Mouse (Mus musculus) liver, embryonic 12.5 days (tissue): ENCODE data around the gene Tmpo. TPM values are rescaled to one million over a fixed set of nuclear protein-coding genes. Genes with fewer than 3 reads are reported as not detected.

Source experiments
- ATAC-seq: fragments of 200-750 bp; cut with Nextera tagmentation; 2 replicates; pipeline ENCODE4 v1.8.0; 2017; ENCODE audit warnings: moderate number of reproducible peaks, mild to moderate bottlenecking, moderate library complexity
- H3K27ac ChIP-seq: fragments of 300-500 bp; sonication (generic); 2 replicates; pipeline ENCODE4 v1.5.1; 2016; ENCODE audit warnings: mild to moderate bottlenecking
- H3K27me3 ChIP-seq: fragments of 300-500 bp; sonication (generic); replicated peaks from 2 replicates; pipeline ENCODE4 v1.6.1; 2016; ENCODE audit warnings: mild to moderate bottlenecking, moderate library complexity
- H3K36me3 ChIP-seq: fragments of 300-500 bp; sonication (generic); 2 replicates; pipeline ENCODE4 v1.6.1; 2016; ENCODE audit warnings: mild to moderate bottlenecking, moderate library complexity
- H3K4me1 ChIP-seq: fragments of 300-500 bp; sonication (generic); 2 replicates; pipeline ENCODE4 v1.6.1; 2016
- H3K4me2 ChIP-seq: fragments of 300-500 bp; sonication (generic); 2 replicates; pipeline ENCODE4 v1.6.1; 2016; ENCODE audit warnings: mild to moderate bottlenecking, moderate library complexity
- H3K4me3 ChIP-seq: fragments of 300-500 bp; sonication (generic); 2 replicates; pipeline ENCODE4 v1.5.1; 2016; ENCODE audit warnings: mild to moderate bottlenecking, moderate library complexity
- H3K9ac ChIP-seq: fragments of 300-500 bp; sonication (generic); 2 replicates; pipeline ENCODE4 v1.6.1; 2016; ENCODE audit warnings: mild to moderate bottlenecking, moderate library complexity
- H3K9me3 ChIP-seq: fragments of 300-500 bp; sonication (generic); replicated peaks from 2 replicates; pipeline ENCODE4 v1.6.1; 2016; ENCODE audit warnings: mild to moderate bottlenecking, moderate library complexity
- WGBS: fragments of 180-500 bp; shearing (Covaris S2); methylation state at CpG from one replicate; pipeline ENCODE4 v1.1.7; 2016; ENCODE audit not compliant: insufficient replicate concordance; 5-methylcytosine and 5-hydroxymethylcytosine counted together
- polyA plus RNA-seq: library from polyadenylated mRNA; unstranded; fragments of >200 nt; fragmentation: Nextera tagmentation; extraction: Ambion mirVana; gene quantifications from 2 replicates; pipeline ENCODE4 v1.2.1, GENCODE M21; 2016

Gene Tmpo
- polyA plus RNA-seq, 1 experiment from 2014 or later, result 215 TPM

DNA sequence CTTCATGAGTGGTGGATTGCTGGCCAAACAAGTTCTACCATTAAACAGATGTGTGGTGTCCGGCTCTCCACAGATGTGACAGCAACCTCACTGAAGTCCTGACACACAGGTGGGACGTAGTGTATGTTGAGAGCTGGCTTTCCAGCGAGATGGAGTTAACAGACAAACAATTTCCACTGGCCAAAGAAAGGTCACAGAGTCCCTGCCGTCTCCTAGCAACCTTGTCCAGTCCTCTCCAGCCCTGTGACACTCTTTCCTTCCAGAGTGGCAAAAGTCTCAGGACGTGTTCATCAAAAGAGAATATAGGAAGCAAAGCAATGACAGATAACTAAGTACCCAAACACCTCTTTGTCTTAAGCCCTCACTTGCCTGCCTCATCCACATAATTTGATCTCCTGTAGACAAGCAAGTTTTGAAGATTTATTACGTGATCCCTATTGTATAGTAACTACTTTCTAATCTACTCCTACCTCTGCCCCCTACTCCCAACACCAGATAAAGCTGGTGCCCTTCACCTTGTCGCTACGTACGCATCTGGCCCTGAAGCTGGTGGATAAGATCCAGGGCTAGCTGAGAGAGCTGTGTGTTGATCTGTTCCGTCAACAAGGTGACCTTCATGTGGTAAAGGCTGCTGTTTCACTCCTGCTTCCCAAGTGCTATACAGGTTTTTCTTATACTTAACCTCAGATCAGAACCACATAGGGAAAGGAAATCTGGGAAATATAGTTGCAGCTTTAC, 54.3 kb downstream of the Tmpo start:
- Histone ChIP-seq H3K4me1 (peaks cover 30% of the 10 kb centered on the region), H3K27ac (peak overlapping the region; percentile 30; the same call in 1 of the 2 replicates), H3K4me3 (no peak overlapping the region), H3K27me3 (no peaks in the 10 kb centered on the region), H3K4me2 (no peak overlapping the region), H3K9me3 (no peaks in the 10 kb centered on the region), H3K9ac (no peak overlapping the region), H3K36me3 (peaks cover 7% of the 10 kb centered on the region)
- 61% methylated on average over 10 of the region's 10 CpGs for WGBS
- ATAC-seq, result no peak

DNA sequence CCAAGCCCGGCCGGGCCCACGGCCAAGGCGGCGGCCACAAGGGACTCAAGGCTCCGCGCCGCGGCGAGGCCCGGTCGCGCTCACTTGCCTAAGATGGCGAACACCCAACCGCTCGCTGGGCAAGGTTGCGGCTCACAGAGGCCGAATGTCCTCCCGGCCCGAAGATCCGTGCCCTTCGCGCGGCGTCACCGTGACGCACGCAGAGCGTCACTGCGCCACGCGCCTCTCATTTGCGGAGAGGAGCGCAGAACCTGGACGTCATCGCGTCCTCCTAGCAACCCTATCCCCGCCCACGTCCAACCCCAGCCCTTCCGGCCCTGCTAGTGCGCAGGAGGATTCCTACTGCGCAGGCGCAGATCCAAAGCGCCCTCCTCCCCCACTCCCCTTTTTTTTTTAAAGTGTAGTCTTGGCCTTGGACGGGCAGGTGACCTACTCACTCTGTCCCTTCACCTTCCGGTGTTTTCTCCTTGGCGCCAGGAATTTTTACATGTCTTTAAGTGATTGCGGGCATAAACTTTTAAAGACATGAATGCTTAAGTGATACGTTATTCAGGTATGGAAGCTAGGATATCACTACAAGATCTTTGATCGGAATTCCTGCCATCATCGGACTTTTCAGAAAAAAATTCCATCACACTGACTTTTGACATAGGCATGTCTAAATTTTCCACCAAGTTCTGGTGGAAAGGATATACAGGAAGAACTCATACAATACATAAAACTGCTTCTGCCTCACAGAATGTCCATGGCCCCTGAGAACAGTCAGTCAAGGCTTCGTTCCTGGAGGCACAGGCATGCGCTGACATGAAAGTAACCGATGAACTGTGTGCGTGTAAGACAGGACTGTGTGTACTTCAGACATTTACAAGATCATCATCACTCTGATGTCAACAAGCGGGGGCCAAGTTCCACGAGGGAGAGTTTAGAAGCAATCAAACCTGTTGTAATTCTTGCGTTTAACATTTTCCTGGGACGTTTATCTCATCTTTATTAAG, 57.0 kb downstream of the Tmpo start, which contains the start of gene Slc25a3:
Gene Slc25a3 (minus strand): TSS at position 232 of the 995 bp plus-strand sequence.
- Histone ChIP-seq H3K36me3 (peaks cover 33% of the 10 kb centered on the region), H3K27me3 (no peaks in the 10 kb centered on the region), H3K9me3 (no peaks in the 10 kb centered on the region), H3K9ac (peak within 1 kb of the TSS; percentile 98), H3K4me3 (peak within 1 kb of the TSS; percentile 99), H3K4me1 (peaks cover 40% of the 10 kb centered on the region), H3K27ac (peak within 1 kb of the TSS; percentile 93), H3K4me2 (peak within 1 kb of the TSS; percentile 75)
- peak; percentile 97 for ATAC-seq
- WGBS, result 12% methylated on average over 59 of the region's 59 CpGs

DNA sequence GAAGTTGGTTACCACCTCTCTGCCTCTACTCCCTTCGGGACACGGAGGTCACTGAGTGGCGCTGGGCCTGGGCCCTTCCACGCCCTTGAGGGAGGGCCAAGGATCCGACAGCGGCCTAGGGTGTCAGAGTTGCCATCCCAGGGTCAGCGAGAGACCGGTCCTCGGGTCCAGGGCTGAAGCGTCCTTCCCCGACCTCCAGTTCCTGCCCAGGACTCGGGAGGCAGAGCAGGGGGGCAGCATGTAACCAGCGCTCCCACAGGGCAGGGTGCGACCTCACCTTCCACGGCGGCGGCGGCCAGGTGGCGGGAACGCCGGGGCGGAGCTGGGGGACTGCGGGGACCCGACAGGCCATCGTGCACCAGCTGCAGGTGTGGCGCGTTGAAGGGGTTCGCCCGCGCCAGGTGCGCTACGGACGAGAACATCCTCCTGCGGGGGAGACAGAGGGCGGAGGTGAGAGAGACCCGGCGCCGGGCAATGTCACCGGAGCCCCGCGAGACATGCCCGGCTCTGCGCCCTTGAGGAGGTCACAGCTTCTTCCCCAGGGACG, 57.8 kb downstream of the Tmpo start:
- peak; percentile 61 for ATAC-seq
- Histone ChIP-seq H3K27me3 (no peaks in the 10 kb centered on the region), H3K36me3 (peaks cover 40% of the 10 kb centered on the region), H3K4me2 (peak overlapping the region; percentile 75), H3K9ac (peak overlapping the region; percentile 98), H3K9me3 (no peaks in the 10 kb centered on the region), H3K4me3 (peak overlapping the region; percentile 99), H3K4me1 (peaks cover 40% of the 10 kb centered on the region), H3K27ac (peak overlapping the region; percentile 93)
- 1% methylated on average over 44 of the region's 44 CpGs for WGBS

DNA sequence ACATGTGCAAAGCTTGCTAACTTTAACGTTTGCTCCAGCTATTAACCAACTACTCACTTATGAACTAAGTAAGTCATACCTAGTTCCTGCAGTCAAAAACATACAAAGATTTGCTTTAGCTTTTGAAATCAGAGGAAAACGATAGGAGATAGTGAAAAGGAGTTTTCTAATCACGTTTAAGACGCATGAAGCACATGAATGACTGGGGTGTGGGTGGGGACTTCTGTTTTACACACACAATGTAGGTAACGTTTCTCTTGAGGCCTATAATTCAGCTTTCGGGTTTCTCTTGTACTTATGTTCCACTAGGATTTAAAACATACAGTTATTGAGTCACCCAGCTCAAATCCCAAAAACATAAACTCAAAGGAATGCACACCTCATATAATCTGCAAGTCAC, 58.5 kb downstream of the Tmpo start:
- H3K9ac ChIP-seq, result peak overlapping the region; percentile 98
- no peaks in the 10 kb centered on the region for H3K9me3 ChIP-seq
- no peak for ATAC-seq
- peak overlapping the region; percentile 99 for H3K4me3 ChIP-seq
- H3K4me1 ChIP-seq, result peaks cover 38% of the 10 kb centered on the region
- H3K4me2 ChIP-seq, result peak overlapping the region; percentile 75
- WGBS, result 10% methylated on average over 6 of the region's 6 CpGs
- H3K27me3 ChIP-seq, result no peaks in the 10 kb centered on the region
- peak overlapping the region; percentile 93 for H3K27ac ChIP-seq
- H3K36me3 ChIP-seq, result peaks cover 48% of the 10 kb centered on the region

DNA sequence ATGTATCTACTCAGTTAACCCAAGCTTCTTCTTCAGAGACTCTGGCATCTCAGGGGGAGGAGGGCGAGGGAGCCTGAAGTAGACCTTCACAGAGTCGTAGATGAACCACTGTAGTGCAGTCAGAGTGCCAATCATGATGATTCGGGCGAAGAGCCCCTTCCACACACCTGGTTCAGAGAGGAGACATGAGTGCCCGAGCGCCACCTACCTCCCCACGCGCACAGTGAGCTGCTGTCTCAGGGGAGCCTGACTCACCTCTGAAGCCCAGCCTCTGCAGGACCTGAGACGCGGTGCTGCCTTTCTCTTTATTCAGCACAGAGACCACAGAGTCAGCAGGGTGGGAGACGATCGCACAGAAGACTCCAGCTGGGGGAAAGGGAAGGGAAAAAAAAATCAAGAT, 64.2 kb downstream of the Tmpo start:
- ATAC-seq, result no peak
- Histone ChIP-seq H3K4me3 (no peak overlapping the region), H3K9ac (no peak overlapping the region), H3K27me3 (no peaks in the 10 kb centered on the region), H3K9me3 (no peaks in the 10 kb centered on the region), H3K4me2 (no peak overlapping the region), H3K27ac (no peak overlapping the region), H3K4me1 (peaks cover 12% of the 10 kb centered on the region), H3K36me3 (peaks cover 97% of the 10 kb centered on the region)
- WGBS, result 82% methylated on average over 12 of the region's 12 CpGs

DNA sequence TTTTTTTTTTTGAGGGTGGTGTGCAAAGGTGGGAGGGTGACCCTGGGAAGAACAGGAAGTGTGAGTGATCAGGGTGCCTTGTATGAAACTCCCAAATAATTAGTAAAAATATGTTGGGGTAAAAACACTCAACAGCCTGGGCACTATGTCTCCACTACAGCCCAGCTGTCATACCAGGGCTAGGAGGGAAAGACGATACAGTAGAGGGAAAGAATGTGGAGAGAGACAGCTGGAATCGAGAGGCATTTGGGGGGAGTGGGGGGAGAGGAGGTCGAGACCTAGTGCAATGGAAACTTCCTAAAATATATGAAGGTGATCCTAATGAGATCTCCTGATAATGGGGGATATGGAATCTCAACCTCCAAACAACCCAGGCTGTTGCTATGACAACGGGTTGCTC, 71.3 kb downstream of the Tmpo start:
- ATAC-seq, result no peak
- H3K36me3 ChIP-seq, result peaks cover 29% of the 10 kb centered on the region
- H3K4me2 ChIP-seq, result no peak overlapping the region
- H3K27me3 ChIP-seq, result no peaks in the 10 kb centered on the region
- no peaks in the 10 kb centered on the region for H3K9me3 ChIP-seq
- no peak overlapping the region for H3K9ac ChIP-seq
- no peak overlapping the region for H3K4me3 ChIP-seq
- no peak overlapping the region for H3K27ac ChIP-seq
- no peaks in the 10 kb centered on the region for H3K4me1 ChIP-seq
- 69% methylated on average over 4 of the region's 4 CpGs for WGBS

DNA sequence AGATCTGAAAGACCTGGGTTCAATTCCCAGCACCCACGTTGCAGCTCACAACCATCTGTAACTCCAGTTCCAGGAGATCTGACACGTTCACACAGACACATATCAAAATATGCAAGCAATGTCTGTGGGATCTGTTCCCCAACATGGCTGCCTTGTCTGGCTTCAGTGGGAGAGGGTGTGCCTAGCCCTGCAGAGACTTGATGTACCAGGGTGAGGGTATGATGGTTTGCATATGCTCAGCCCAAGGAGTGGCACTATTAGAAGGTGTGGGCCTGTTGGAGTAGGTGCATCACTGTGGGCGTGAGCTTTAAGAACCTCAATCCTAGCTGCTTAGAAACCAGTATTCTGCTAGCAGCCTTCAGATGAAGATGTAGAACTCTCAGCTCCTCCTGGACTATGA, 75.1 kb downstream of the Tmpo start:
- Histone ChIP-seq H3K9me3 (no peaks in the 10 kb centered on the region), H3K36me3 (peaks cover 11% of the 10 kb centered on the region), H3K27ac (no peak overlapping the region), H3K4me2 (no peak overlapping the region), H3K4me3 (no peak overlapping the region), H3K9ac (no peak overlapping the region), H3K27me3 (no peaks in the 10 kb centered on the region), H3K4me1 (no peaks in the 10 kb centered on the region)
- WGBS, result 62% methylated on average over 3 of the region's 3 CpGs
- ATAC-seq, result no peak

DNA sequence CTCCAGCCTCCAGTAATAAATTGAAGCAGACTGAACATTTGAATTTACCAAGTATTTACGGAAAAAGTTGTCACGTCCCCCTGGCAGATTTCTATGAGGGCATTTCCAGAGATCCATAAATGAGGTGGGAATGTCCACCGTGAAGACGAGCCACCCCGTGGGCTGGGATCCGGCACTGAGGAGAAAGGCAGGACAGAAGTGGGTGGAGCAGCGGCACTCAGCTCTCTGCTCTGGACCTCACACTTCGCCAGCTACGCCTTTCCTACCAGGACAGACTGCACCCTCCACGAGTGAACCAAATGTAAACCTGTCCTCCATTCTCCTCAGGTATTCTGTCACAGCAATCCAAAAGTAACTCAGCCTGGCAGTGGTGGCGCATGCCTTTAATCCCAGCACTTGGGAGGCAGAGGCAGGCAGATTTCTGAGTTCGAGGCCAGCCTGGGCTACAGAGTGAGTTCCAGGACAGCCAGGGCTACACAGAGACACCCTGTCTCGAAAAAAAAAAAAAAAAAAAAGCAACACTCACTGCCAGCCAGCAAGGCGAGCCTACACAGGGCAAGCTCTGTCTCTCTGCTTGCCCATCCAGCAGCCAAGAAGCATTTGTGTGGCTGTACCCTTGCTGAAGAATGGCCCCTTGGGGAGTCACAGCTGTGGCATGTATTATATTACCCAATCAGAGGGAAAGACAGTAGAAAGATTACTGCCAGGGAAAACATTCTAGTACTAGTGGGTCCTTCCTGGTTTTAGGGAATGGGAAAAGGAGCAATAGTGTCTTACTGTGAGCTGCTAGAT, 78.1 kb downstream of the Tmpo start:
- peaks cover 13% of the 10 kb centered on the region for H3K36me3 ChIP-seq
- H3K4me2 ChIP-seq, result no peak overlapping the region
- H3K4me3 ChIP-seq, result no peak overlapping the region
- ATAC-seq, result no peak
- H3K27ac ChIP-seq, result no peak overlapping the region
- H3K9me3 ChIP-seq, result no peaks in the 10 kb centered on the region
- H3K27me3 ChIP-seq, result no peaks in the 10 kb centered on the region
- no peaks in the 10 kb centered on the region for H3K4me1 ChIP-seq
- WGBS, result 84% methylated on average over 14 of the region's 14 CpGs
- no peak overlapping the region for H3K9ac ChIP-seq

DNA sequence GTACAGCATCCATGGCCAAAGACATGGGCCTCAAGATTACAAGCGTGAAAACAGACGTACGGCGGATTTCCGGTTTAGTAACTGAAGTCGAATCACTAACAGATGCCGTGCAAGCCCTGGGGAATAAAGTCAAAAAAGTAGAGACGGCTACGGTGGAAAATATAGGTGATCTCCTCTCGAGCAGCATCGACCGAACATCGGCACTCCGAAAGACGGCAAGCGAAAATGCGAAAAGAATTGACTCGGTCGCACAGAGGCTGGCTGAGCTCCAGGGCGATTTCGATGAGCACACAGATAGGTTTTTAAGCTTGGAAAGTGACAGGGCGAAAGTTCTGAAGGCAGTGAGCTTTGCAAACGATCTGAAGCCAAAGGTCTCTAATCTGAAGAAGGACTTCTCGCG, 79.2 kb downstream of the Tmpo start:
- Histone ChIP-seq H3K36me3 (peaks cover 16% of the 10 kb centered on the region), H3K27ac (no peak overlapping the region), H3K4me1 (no peaks in the 10 kb centered on the region), H3K9me3 (no peaks in the 10 kb centered on the region), H3K4me3 (no peak overlapping the region), H3K9ac (no peak overlapping the region), H3K27me3 (no peaks in the 10 kb centered on the region), H3K4me2 (no peak overlapping the region)
- ATAC-seq, result no peak
- 87% methylated on average over 25 of the region's 25 CpGs for WGBS

DNA sequence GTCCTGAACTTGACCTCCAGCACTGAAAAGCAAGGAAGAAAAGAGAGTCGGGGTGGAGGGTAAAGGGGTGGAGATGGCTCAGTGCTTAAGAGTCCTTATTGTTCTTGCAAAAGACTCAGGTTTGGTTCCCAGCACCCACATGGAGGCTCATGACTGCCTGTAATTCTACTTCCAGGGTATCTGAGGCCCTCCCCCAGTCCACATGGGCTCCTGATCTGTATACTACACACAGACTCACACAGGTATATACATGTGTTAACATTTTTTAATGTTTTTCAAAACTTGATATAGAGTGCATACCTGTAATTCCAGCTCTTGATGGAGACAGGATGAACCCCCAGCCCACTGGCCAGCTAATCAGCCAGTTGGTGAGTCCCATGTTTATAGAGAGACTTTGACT, 81.0 kb downstream of the Tmpo start:
- ATAC-seq, result no peak
- Histone ChIP-seq H3K4me3 (no peak overlapping the region), H3K9ac (no peak overlapping the region), H3K36me3 (peaks cover 16% of the 10 kb centered on the region), H3K27ac (no peak overlapping the region), H3K4me1 (no peaks in the 10 kb centered on the region), H3K9me3 (no peaks in the 10 kb centered on the region), H3K27me3 (no peaks in the 10 kb centered on the region), H3K4me2 (no peak overlapping the region)
- WGBS, result 87% methylated on average over 1 of the region's 1 CpGs

DNA sequence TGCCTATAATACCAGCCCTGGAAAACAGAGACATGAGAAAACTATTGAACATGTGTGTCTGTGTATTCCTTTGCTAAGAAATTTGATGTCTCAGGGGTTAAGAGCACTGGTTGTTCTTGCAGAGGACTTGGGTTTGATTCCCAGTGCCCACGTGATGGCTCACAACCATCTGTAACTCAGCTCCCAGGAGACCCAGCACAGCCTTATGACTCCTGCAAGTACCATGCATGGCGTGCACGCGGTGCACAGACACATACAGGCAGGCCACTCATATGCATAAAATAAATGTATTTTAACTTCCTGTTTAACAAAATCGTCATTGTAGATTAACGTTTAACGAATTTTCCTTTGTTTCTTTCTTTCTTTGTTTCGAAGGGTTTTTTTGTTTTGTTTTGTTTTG, 83.1 kb downstream of the Tmpo start:
- Histone ChIP-seq H3K4me3 (no peak overlapping the region), H3K4me1 (no peaks in the 10 kb centered on the region; the same call in 1 of the 2 replicates), H3K27me3 (no peaks in the 10 kb centered on the region), H3K9me3 (no peaks in the 10 kb centered on the region), H3K4me2 (no peak overlapping the region), H3K27ac (no peak overlapping the region), H3K36me3 (peaks cover 26% of the 10 kb centered on the region), H3K9ac (no peak overlapping the region)
- no peak for ATAC-seq
- WGBS, result 82% methylated on average over 8 of the region's 8 CpGs
